Mouse (Mus musculus) liver, embryonic 11.5 days (tissue): ENCODE results near the gene Ankrd13a. TPM values are rescaled to one million over a fixed set of nuclear protein-coding genes. Genes with fewer than 3 reads are reported as not detected.

ENCODE experiments used
- ATAC-seq: fragments of 200-750 bp; cut with Nextera tagmentation; replicated peaks from 2 replicates; pipeline ENCODE4 v1.8.0; 2017; ENCODE audit warnings: moderate number of reproducible peaks, mild to moderate bottlenecking, moderate TSS enrichment, moderate library complexity; ENCODE audit not compliant: low FRiP score
- DNase-seq: peaks from one replicate; pipeline ENCODE4 v3.0.0-alpha.2; 2017; ENCODE audit warnings: low spot score
- H3K27ac ChIP-seq: fragments of 300-500 bp; sonication (generic); 2 replicates; pipeline ENCODE4 v1.5.1; 2014; ENCODE audit warnings: mild to moderate bottlenecking, low read depth, low read length, control low read depth
- H3K27me3 ChIP-seq: fragments of 300-500 bp; sonication (generic); replicated peaks from 2 replicates; pipeline ENCODE4 v1.6.1; 2014; ENCODE audit warnings: low read length, mixed read lengths; ENCODE audit not compliant: control insufficient read depth, insufficient read depth
- H3K36me3 ChIP-seq: fragments of 300-500 bp; sonication (generic); 2 replicates; pipeline ENCODE4 v1.6.1; 2014; ENCODE audit warnings: mild to moderate bottlenecking, low read length, moderate library complexity, mixed read lengths; ENCODE audit not compliant: control insufficient read depth, insufficient read depth
- H3K4me1 ChIP-seq: fragments of 300-500 bp; sonication (generic); replicated peaks from 2 replicates; pipeline ENCODE4 v1.6.1; 2014; ENCODE audit warnings: low read length, mixed read lengths; ENCODE audit not compliant: control insufficient read depth, insufficient read depth
- H3K4me2 ChIP-seq: fragments of 300-500 bp; sonication (generic); 2 replicates; pipeline ENCODE4 v1.6.1; 2014; ENCODE audit warnings: mild to moderate bottlenecking, control low read depth, moderate library complexity
- H3K4me3 ChIP-seq: fragments of 300-500 bp; sonication (generic); 2 replicates; pipeline ENCODE4 v1.5.1; 2014; ENCODE audit warnings: low read depth, low read length, control low read depth
- H3K9ac ChIP-seq: fragments of 300-500 bp; sonication (generic); 2 replicates; pipeline ENCODE4 v1.6.1; 2014; ENCODE audit warnings: low read depth, low read length, control low read depth
- H3K9me3 ChIP-seq: fragments of 300-500 bp; sonication (generic); 2 replicates; pipeline ENCODE4 v1.6.1; 2016; ENCODE audit warnings: low read length, inconsistent platforms, mixed read lengths; ENCODE audit not compliant: control insufficient read depth
- WGBS: fragments of 180-500 bp; shearing (Covaris S2); extraction: QIAGEN DNeasy Blood & Tissue Kit; methylation state at CpG from one replicate; pipeline ENCODE4 v1.1.7; 2014; 5-methylcytosine and 5-hydroxymethylcytosine counted together
- polyA plus RNA-seq: library from polyadenylated mRNA; unstranded; fragments of >200 nt; fragmentation: Nextera tagmentation; extraction: Ambion mirVana; gene quantifications from 2 replicates; pipeline ENCODE4 v1.2.1, GENCODE M21; 2014

Ankrd13a gene
- polyA plus RNA-seq, 1 experiment from 2014 or later, result 81.2 TPM

DNA sequence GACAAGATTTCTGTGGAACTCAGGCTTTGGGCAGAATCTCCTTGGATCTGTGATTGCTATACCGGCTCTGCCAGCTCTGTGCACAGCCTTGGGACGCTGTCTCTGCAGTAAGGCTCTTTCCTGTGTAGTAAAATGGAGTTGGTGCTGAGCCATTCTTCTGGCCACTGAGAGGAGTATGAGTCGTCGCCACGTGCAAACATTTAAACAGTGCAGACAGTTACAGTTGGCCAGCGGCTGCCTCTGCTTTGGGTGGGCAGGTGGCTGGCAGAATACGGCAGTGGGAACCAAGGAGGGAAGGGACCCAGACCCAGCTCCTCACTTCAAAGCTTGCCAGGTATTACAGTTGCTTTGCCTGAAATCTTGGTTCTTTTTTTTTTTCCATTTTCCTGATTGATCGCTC, 22.8 kb downstream of the Ankrd13a start:
- peaks cover 24% of the 10 kb centered on the region for H3K36me3 ChIP-seq
- H3K27me3 ChIP-seq, result no peaks in the 10 kb centered on the region
- H3K4me1 ChIP-seq, result peaks cover 26% of the 10 kb centered on the region
- no peak overlapping the region for H3K27ac ChIP-seq
- WGBS, result 91% methylated on average over 8 of the region's 8 CpGs
- ATAC-seq (no peak), DNase-seq (no peak)
- H3K4me3 ChIP-seq, result no peak overlapping the region
- no peak overlapping the region for H3K4me2 ChIP-seq
- no peak overlapping the region for H3K9ac ChIP-seq
- no peaks in the 10 kb centered on the region for H3K9me3 ChIP-seq

GRCm38 (mm10) chr5:114799848-114800247, 25.4 kb downstream of the Ankrd13a start:
- Histone ChIP-seq H3K9ac (no peak overlapping the region), H3K27me3 (no peaks in the 10 kb centered on the region), H3K27ac (no peak overlapping the region), H3K9me3 (no peaks in the 10 kb centered on the region), H3K36me3 (peaks cover 35% of the 10 kb centered on the region; the same call in 1 of the 2 replicates), H3K4me3 (no peak overlapping the region), H3K4me1 (peaks cover 21% of the 10 kb centered on the region), H3K4me2 (no peak overlapping the region)
- ATAC-seq, result no peak
- 74% methylated on average over 11 of the region's 11 CpGs for WGBS
- no peak for DNase-seq

- ATAC-seq, result peak; percentile 83
- H3K27ac ChIP-seq, result no peak overlapping the region
- H3K4me2 ChIP-seq, result no peak overlapping the region
- WGBS, result 21% methylated on average over 8 of the region's 8 CpGs
- no peak overlapping the region for H3K9ac ChIP-seq
- H3K27me3 ChIP-seq, result no peaks in the 10 kb centered on the region
- H3K9me3 ChIP-seq, result no peaks in the 10 kb centered on the region
- peak; percentile 75 for DNase-seq
- H3K4me1 ChIP-seq, result peaks cover 21% of the 10 kb centered on the region
- H3K36me3 ChIP-seq, result peaks cover 35% of the 10 kb centered on the region
- H3K4me3 ChIP-seq, result no peak overlapping the region
Observed at GRCm38 (mm10) chr5:114801049-114801448, 26.6 kb downstream of the Ankrd13a start.

DNA sequence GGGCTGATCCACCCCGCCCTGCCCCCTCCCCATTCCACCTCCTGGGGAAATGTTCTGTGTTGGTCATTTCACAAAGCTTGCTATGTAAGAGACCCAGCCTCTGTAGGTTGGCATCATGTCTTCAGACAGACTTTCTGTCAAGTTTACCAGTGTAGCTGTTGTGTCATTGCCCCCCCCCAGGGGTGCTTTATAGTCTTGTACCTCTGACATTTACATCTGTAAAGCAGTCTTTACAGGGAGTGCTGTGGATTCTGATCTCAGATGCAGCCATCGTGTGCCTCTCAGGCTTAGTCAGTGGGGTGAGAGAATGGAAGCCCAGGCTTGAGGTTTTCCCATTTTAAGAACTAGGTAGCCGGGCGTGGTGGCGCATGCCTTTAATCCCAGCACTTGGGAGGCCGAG, 27.4 kb downstream of the Ankrd13a start:
- ATAC-seq (no peak), DNase-seq (no peak)
- Histone ChIP-seq H3K4me1 (peaks cover 24% of the 10 kb centered on the region), H3K27me3 (no peaks in the 10 kb centered on the region), H3K4me2 (no peak overlapping the region), H3K9ac (no peak overlapping the region), H3K9me3 (no peaks in the 10 kb centered on the region), H3K36me3 (peaks cover 37% of the 10 kb centered on the region), H3K27ac (no peak overlapping the region), H3K4me3 (no peak overlapping the region)
- 94% methylated on average over 6 of the region's 6 CpGs for WGBS

DNA sequence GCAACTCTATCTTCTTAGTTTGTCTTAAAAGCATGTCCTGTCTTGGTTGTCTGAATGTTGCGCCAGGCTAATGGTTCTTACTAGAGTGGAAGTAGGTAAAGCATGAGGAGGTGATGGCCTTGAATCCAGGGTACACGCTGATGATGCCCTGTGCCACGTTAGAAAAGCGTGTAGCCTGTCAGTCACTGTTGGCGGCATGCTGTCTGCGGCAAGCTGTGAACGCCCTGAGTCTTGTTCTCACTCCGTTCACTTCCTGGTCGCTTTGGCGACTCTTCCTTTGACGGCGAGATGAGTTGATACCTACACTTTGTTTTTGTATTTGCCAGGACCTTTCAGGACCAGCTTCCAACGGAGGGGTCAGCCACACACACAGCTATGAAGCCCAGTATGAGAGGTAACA, 28.8 kb downstream of the Ankrd13a start:
- peaks cover 37% of the 10 kb centered on the region for H3K36me3 ChIP-seq
- DNase-seq (no peak), ATAC-seq (no peak)
- 88% methylated on average over 13 of the region's 13 CpGs for WGBS
- no peaks in the 10 kb centered on the region for H3K27me3 ChIP-seq
- no peak overlapping the region for H3K9ac ChIP-seq
- no peaks in the 10 kb centered on the region for H3K9me3 ChIP-seq
- H3K27ac ChIP-seq, result no peak overlapping the region
- peaks cover 35% of the 10 kb centered on the region for H3K4me1 ChIP-seq
- no peak overlapping the region for H3K4me2 ChIP-seq
- no peak overlapping the region for H3K4me3 ChIP-seq

DNA sequence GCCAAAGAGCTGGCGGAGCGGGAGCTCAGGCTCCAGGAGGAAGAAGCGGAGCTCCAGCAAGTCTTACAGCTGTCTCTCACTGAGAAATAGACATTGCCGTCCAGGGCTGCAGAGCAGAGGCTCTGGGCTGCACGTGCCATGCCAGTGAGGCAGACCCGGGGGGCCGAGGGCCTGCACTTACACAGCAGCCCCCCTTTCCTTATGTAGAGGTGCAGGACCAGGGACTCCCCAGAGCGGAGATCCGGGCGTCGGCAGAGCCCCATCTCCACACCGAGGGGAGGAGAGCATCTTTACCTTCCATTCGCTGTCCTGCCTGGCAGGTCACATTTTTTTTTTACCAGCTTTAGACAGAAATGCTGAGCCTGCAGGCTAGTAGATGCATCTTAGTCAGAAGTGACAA, 29.9 kb downstream of the Ankrd13a start:
- no peak overlapping the region for H3K4me3 ChIP-seq
- H3K27ac ChIP-seq, result no peak overlapping the region
- H3K4me2 ChIP-seq, result no peak overlapping the region
- no peaks in the 10 kb centered on the region for H3K9me3 ChIP-seq
- no peak for ATAC-seq
- 86% methylated on average over 13 of the region's 13 CpGs for WGBS
- peaks cover 45% of the 10 kb centered on the region for H3K4me1 ChIP-seq
- no peaks in the 10 kb centered on the region for H3K27me3 ChIP-seq
- H3K36me3 ChIP-seq, result peaks cover 32% of the 10 kb centered on the region
- H3K9ac ChIP-seq, result no peak overlapping the region
- no peak for DNase-seq

- Histone ChIP-seq H3K4me2 (no peak overlapping the region), H3K27ac (no peak overlapping the region), H3K4me3 (no peak overlapping the region), H3K4me1 (peaks cover 51% of the 10 kb centered on the region), H3K9ac (no peak overlapping the region), H3K9me3 (no peaks in the 10 kb centered on the region), H3K27me3 (no peaks in the 10 kb centered on the region), H3K36me3 (peaks cover 30% of the 10 kb centered on the region)
- whole genome bisulfite sequencing, result 58% methylated on average over 3 of the region's 3 CpGs
- DNase-seq (no peak), ATAC-seq (no peak)
Observed at GRCm38 (mm10) chr5:114804958-114805357, 30.5 kb downstream of the Ankrd13a start.

- Histone ChIP-seq H3K27ac (peak overlapping the region; percentile 94), H3K4me3 (no peak overlapping the region), H3K4me2 (peak overlapping the region; percentile 26), H3K9ac (no peak overlapping the region), H3K4me1 (peaks cover 54% of the 10 kb centered on the region), H3K36me3 (peaks cover 26% of the 10 kb centered on the region), H3K9me3 (no peaks in the 10 kb centered on the region), H3K27me3 (no peaks in the 10 kb centered on the region)
- no peak for ATAC-seq
- 65% methylated on average over 15 of the region's 15 CpGs for WGBS
- DNase-seq, result no peak
Observed at GRCm38 (mm10) chr5:114805436-114806350, 31.2 kb downstream of the Ankrd13a start.

DNA sequence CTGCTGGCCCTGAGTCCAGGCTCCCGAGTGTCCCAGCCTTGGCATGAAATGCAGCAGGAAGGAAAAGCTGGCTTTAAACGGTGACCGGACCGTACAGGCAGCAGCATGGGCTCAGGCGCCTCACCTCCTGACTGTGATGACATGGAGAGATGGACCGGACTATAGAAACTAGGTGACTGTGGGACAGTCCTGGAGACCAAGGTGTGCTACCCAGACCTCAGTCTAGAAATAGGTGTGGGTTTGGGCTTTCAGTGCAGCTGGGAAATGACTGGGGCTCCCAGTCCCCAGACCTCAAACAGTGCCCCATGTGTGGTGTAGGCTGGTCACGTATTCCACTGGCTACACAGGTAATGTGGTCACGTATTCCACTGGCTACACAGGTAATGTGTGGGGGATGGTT, 32.2 kb downstream of the Ankrd13a start:
- H3K4me3 ChIP-seq, result no peak overlapping the region
- no peaks in the 10 kb centered on the region for H3K27me3 ChIP-seq
- WGBS, result 70% methylated on average over 8 of the region's 8 CpGs
- H3K9me3 ChIP-seq, result no peaks in the 10 kb centered on the region
- DNase-seq (no peak), ATAC-seq (no peak)
- H3K36me3 ChIP-seq, result peaks cover 25% of the 10 kb centered on the region
- peaks cover 51% of the 10 kb centered on the region for H3K4me1 ChIP-seq
- H3K4me2 ChIP-seq, result peak overlapping the region; percentile 58
- H3K9ac ChIP-seq, result peak overlapping the region; percentile 55
- H3K27ac ChIP-seq, result peak overlapping the region; percentile 94
